Mouse (Mus musculus): ENCODE results near the gene Olfr74.

DNA sequence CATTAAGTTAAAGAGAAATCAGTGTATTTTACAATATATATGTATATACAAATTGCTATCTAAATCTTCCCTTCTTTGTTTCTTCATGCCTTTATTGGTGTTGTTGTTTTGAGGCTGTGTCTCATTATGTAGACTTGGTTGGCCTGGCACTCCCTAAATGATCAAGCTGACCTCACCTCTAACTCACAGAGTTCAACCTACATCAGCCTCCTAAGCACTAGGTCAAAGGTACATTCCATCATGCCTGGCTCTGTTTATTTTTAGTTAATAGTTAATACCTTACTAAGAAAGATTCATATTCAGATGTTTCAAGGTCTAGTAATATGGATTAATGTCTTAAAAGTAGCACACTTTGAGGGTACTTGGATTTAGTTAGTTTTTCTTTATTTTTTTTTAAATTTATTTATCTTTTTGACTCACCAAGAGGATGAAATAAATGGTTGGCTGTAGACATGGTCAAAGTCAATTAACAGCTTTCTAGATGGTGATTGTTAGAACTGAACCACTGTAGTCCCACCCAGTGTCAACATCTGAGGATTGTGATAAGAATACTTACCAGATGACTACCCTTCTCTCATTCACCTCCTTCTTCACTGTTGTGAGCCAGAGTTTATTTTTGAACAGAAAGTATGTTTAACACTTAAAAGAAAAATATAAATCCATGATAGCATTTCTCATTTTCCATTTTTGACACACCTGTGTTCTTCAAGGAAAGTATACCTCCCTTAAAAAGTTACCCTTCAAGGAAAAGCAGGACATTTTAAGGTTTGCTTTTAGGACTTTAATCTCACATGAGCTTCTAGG lies 33.3 kb upstream of the Olfr74 start, which contains the start of gene Olfr1160:
- no peak for TF ChIP-seq CTCF (IDR thresholded peaks at IDR 0.05; ENCODE audit: low read depth)
- TF ChIP-seq EP300 (optimal IDR thresholded peaks at IDR 0.05): no peak

Data from stomach, postnatal 0 days (tissue).